Mouse (Mus musculus): ENCODE results near the gene Lhx6.

- no peak for TF ChIP-seq CTCF (IDR thresholded peaks at IDR 0.05; ENCODE audit: low read depth)
- no peak for TF ChIP-seq EP300 (IDR thresholded peaks at IDR 0.05; ENCODE audit: low read depth)
Measured at GRCm38 (mm10) chr2:36056248-36056647, 49.0 kb downstream of the Lhx6 start.

Measured in liver, embryonic 14.5 days (tissue).